20 mouse cellular contexts compared by ENCODE assay signal in genomic region chr11:18621777-18622176, GRCm38 (mm10).
A peak's percentile ranks its signal among the peaks of the same experiment; 100 is the strongest.
DNase-seq lines count a peak whose midpoint lies in the region; ATAC-seq and TF ChIP-seq lines count a peak whose summit lies in the region.
"Had no signal": no experiment of that assay in that cellular context is flagged by ENCODE, and none has a peak within 500 bp of the region (broad histone marks: within the 10 kb centered on the region; RNA-seq: fewer than 3 reads in every experiment).

No protein-coding gene starts in this region.

- no peaks in the 10 kb centered on the region for H3K9me3 ChIP-seq in intestine, embryonic 14.5 days (ENCODE audit: control insufficient read depth, low read length)
- H3K9me3 ChIP-seq in intestine, postnatal 0 days (ENCODE audit: control insufficient read depth), result no peaks in the 10 kb centered on the region
- no peaks in the 10 kb centered on the region for H3K9me3 ChIP-seq in forebrain, embryonic 14.5 days (replicated peaks; ENCODE audit: control insufficient read depth, low read length)
- H3K9me3 ChIP-seq in stomach, embryonic 14.5 days (ENCODE audit: control insufficient read depth, low read depth, low read length), result no peaks in the 10 kb centered on the region
- H3K9me3 ChIP-seq: embryonic facial prominence, embryonic 12.5 days; megakaryocyte, embryonic 14.5 days; neural tube, embryonic 13.5 days had no signal

- TF ChIP-seq CTCF in intestine, postnatal 0 days (IDR thresholded peaks at IDR 0.05; ENCODE audit: low read depth), result no peak

- H3K4me1 ChIP-seq in intestine, embryonic 14.5 days (replicated peaks; ENCODE audit: control insufficient read depth, insufficient read depth, low read length), result no peaks in the 10 kb centered on the region; the same call in 1 of the 2 replicates
- no peaks in the 10 kb centered on the region for H3K4me1 ChIP-seq in intestine, postnatal 0 days (replicated peaks; ENCODE audit: control insufficient read depth, insufficient read depth, low read length)
- peaks cover 11% of the 10 kb centered on the region; the same call in 1 of the 2 replicates for H3K4me1 ChIP-seq in forebrain, embryonic 14.5 days (ENCODE audit: control insufficient read depth, insufficient read depth, low read length)
- H3K4me1 ChIP-seq in stomach, embryonic 14.5 days (ENCODE audit: control insufficient read depth, insufficient read depth, low read length), result 0 out of 2 replicates have a peak, but pooled peaks cover 2% of the 10 kb centered on the region
- H3K4me1 ChIP-seq: embryonic facial prominence, embryonic 12.5 days; megakaryocyte, embryonic 14.5 days had no signal

- ATAC-seq in intestine, embryonic 14.5 days (replicated peaks; ENCODE audit: low FRiP score, low TSS enrichment, low read depth), result peak; percentile 62; the same call in 1 of the 2 replicates
- no peak for ATAC-seq in intestine, postnatal 0 days
- ATAC-seq in forebrain, embryonic 14.5 days, result peak; percentile 23; the same call in 1 of the 2 replicates
- ATAC-seq in stomach, embryonic 14.5 days (ENCODE audit: insufficient number of reproducible peaks, insufficient read depth, low FRiP score, low read depth), result no peak
- ATAC-seq in megakaryocyte-erythroid progenitor cell, adult 5-6 weeks (replicated peaks; ENCODE audit: low FRiP score, low TSS enrichment, poor library complexity, severe bottlenecking), result no peak
- ATAC-seq: inflammation-experienced regulatory T-cells, adult 6 months; liver, postnatal 0 days had no signal

- no peak overlapping the region for H3K4me2 ChIP-seq in intestine, embryonic 14.5 days (ENCODE audit: low read length)
- H3K4me2 ChIP-seq in intestine, postnatal 0 days (replicated peaks; ENCODE audit: low read depth), result no peak overlapping the region
- H3K4me2 ChIP-seq in forebrain, embryonic 14.5 days (ENCODE audit: low read length), result no peak overlapping the region
- H3K4me2 ChIP-seq in stomach, embryonic 14.5 days (replicated peaks; ENCODE audit: low read depth, low read length), result no peak overlapping the region
- H3K4me2 ChIP-seq: embryonic facial prominence, embryonic 12.5 days; heart, embryonic 11.5 days; neural tube, embryonic 13.5 days had no signal

- H3K4me3 ChIP-seq in intestine, embryonic 14.5 days (ENCODE audit: low read depth, low read length), result no peak overlapping the region
- no peak overlapping the region for H3K4me3 ChIP-seq in intestine, postnatal 0 days (ENCODE audit: low read depth, low read length)
- no peak overlapping the region for H3K4me3 ChIP-seq in forebrain, embryonic 14.5 days (ENCODE audit: low read depth, low read length)
- H3K4me3 ChIP-seq in stomach, embryonic 14.5 days (ENCODE audit: low read depth, low read length), result no peak overlapping the region
- H3K4me3 ChIP-seq: embryonic facial prominence, embryonic 12.5 days; megakaryocyte, embryonic 14.5 days; neural tube, embryonic 13.5 days had no signal

- no peaks in the 10 kb centered on the region for H3K36me3 ChIP-seq in intestine, embryonic 14.5 days (ENCODE audit: control insufficient read depth, insufficient read depth, low read length)
- no peaks in the 10 kb centered on the region for H3K36me3 ChIP-seq in intestine, postnatal 0 days (ENCODE audit: control insufficient read depth, insufficient read depth)
- no peaks in the 10 kb centered on the region for H3K36me3 ChIP-seq in forebrain, embryonic 14.5 days (ENCODE audit: control insufficient read depth, insufficient read depth, low read length)
- no peaks in the 10 kb centered on the region for H3K36me3 ChIP-seq in stomach, embryonic 14.5 days (ENCODE audit: control insufficient read depth, insufficient read depth, low read length)
- H3K36me3 ChIP-seq: embryonic facial prominence, embryonic 12.5 days; neural tube, embryonic 13.5 days had no signal

- H3K27ac ChIP-seq in intestine, embryonic 14.5 days (ENCODE audit: low read depth), result peak overlapping the region; percentile 69
- no peak overlapping the region for H3K27ac ChIP-seq in intestine, postnatal 0 days (ENCODE audit: low read depth, low read length)
- H3K27ac ChIP-seq in forebrain, embryonic 14.5 days (ENCODE audit: low read depth, low read length), result no peak overlapping the region
- H3K27ac ChIP-seq in stomach, embryonic 14.5 days (ENCODE audit: low read length), result peak overlapping the region; percentile 1; the same call in 1 of the 2 replicates
- H3K27ac ChIP-seq: embryonic facial prominence, embryonic 12.5 days; kidney, postnatal 0 days; neural tube, embryonic 13.5 days had no signal

- H3K27me3 ChIP-seq in intestine, embryonic 14.5 days (replicated peaks; ENCODE audit: control insufficient read depth, insufficient read depth, low read length), result no peaks in the 10 kb centered on the region
- no peaks in the 10 kb centered on the region for H3K27me3 ChIP-seq in intestine, postnatal 0 days (replicated peaks; ENCODE audit: control insufficient read depth, insufficient read depth, low read length)
- H3K27me3 ChIP-seq in forebrain, embryonic 14.5 days (replicated peaks; ENCODE audit: control insufficient read depth, insufficient read depth, low read length), result no peaks in the 10 kb centered on the region
- no peaks in the 10 kb centered on the region for H3K27me3 ChIP-seq in stomach, embryonic 14.5 days (ENCODE audit: control insufficient read depth, insufficient read depth, low read length)
- H3K27me3 ChIP-seq: embryonic facial prominence, embryonic 12.5 days; megakaryocyte, embryonic 14.5 days; neural tube, embryonic 13.5 days had no signal

- WGBS in intestine, embryonic 14.5 days, result 51% methylated on average over 3 of the region's 3 CpGs
- 68% methylated on average over 3 of the region's 3 CpGs for WGBS in intestine, postnatal 0 days
- WGBS in forebrain, embryonic 14.5 days, result 11% methylated on average over 3 of the region's 3 CpGs
- WGBS in stomach, embryonic 14.5 days, result 47% methylated on average over 3 of the region's 3 CpGs

- DNase-seq in embryo, embryonic 10.5 days (ENCODE audit: low spot score), result peak; percentile 49
- no peak for DNase-seq in embryo, embryonic 11 days
- DNase-seq in intestine, embryonic 14.5 days (ENCODE audit: low spot score), result no peak
- DNase-seq in forebrain, embryonic 14.5 days (ENCODE audit: low spot score), result peak; percentile 23
- DNase-seq in heart, postnatal 4 days, result no peak
- DNase-seq: adrenal gland, adult 2 months; cerebellum, postnatal 10 days; heart, postnatal 14 days; liver; liver, postnatal 0 days; lung, postnatal 14 days had no signal

- H3K9ac ChIP-seq in intestine, embryonic 14.5 days (ENCODE audit: low read length), result no peak overlapping the region
- no peak overlapping the region for H3K9ac ChIP-seq in intestine, postnatal 0 days (ENCODE audit: low read depth, low read length)
- H3K9ac ChIP-seq in forebrain, embryonic 14.5 days (ENCODE audit: low read length), result no peak overlapping the region
- no peak overlapping the region for H3K9ac ChIP-seq in stomach, embryonic 14.5 days (replicated peaks; ENCODE audit: low read depth, low read length)
- H3K9ac ChIP-seq: embryonic facial prominence, embryonic 12.5 days; liver, postnatal 0 days; neural tube, embryonic 13.5 days had no signal

Comparison
In these comparisons a context has a peak if more than half of its experiments do, and no peak if none do; other contexts are left out.
1. DNase-seq: peak in embryo, embryonic 10.5 days (single experiment) and forebrain, embryonic 14.5 days (single experiment); none in embryo, embryonic 11 days (single experiment), intestine, embryonic 14.5 days (single experiment) and heart, postnatal 4 days (single experiment).
2. ATAC-seq: peak in intestine, embryonic 14.5 days (single experiment) and forebrain, embryonic 14.5 days (single experiment); none in intestine, postnatal 0 days (single experiment), stomach, embryonic 14.5 days (single experiment) and megakaryocyte-erythroid progenitor cell, adult 5-6 weeks (single experiment).
3. H3K27ac ChIP-seq: peak in intestine, embryonic 14.5 days (single experiment) and stomach, embryonic 14.5 days (single experiment); none in intestine, postnatal 0 days (single experiment) and forebrain, embryonic 14.5 days (single experiment).